Mouse (Mus musculus) limb, embryonic 13.5 days (tissue): ENCODE measurements around the gene Lrrfip1. TPM values are rescaled to one million over a fixed set of nuclear protein-coding genes. Genes with fewer than 3 reads are reported as not detected.

Experiments used
- ATAC-seq: fragments of 200-750 bp; cut with Nextera tagmentation; 2 replicates; pipeline ENCODE4 v1.8.0; 2017; ENCODE audit warnings: low read depth, moderate number of reproducible peaks, moderate TSS enrichment; ENCODE audit not compliant: low FRiP score
- H3K27ac ChIP-seq: fragments of 300-500 bp; sonication (generic); 2 replicates; pipeline ENCODE4 v1.5.1; 2015; ENCODE audit warnings: inconsistent platforms, mild to moderate bottlenecking, moderate library complexity
- H3K27me3 ChIP-seq: fragments of 300-500 bp; sonication (generic); 2 replicates; pipeline ENCODE4 v1.6.1; 2015; ENCODE audit warnings: mild to moderate bottlenecking, inconsistent platforms
- H3K36me3 ChIP-seq: fragments of 300-500 bp; sonication (generic); 2 replicates; pipeline ENCODE4 v1.6.1; 2015; ENCODE audit warnings: inconsistent platforms, mild to moderate bottlenecking, moderate library complexity
- H3K4me1 ChIP-seq: fragments of 300-500 bp; sonication (generic); 2 replicates; pipeline ENCODE4 v1.6.1; 2015; ENCODE audit warnings: inconsistent platforms
- H3K4me2 ChIP-seq: fragments of 300-500 bp; sonication (generic); replicated peaks from 2 replicates; pipeline ENCODE4 v1.6.1; 2015; ENCODE audit warnings: inconsistent platforms, mild to moderate bottlenecking, moderate library complexity
- H3K4me3 ChIP-seq: fragments of 300-500 bp; sonication (generic); 2 replicates; pipeline ENCODE4 v1.5.1; 2015; ENCODE audit warnings: moderate library complexity, mild to moderate bottlenecking, inconsistent platforms
- H3K9ac ChIP-seq: fragments of 300-500 bp; sonication (generic); 2 replicates; pipeline ENCODE4 v1.6.1; 2015; ENCODE audit warnings: mild to moderate bottlenecking, inconsistent platforms
- H3K9me3 ChIP-seq: fragments of 300-500 bp; sonication (generic); 2 replicates; pipeline ENCODE4 v1.6.1; 2016; ENCODE audit warnings: inconsistent platforms
- WGBS: fragments of 180-500 bp; shearing (Covaris S2); methylation state at CpG from one replicate; pipeline ENCODE4 v1.1.7; 2015; 5-methylcytosine and 5-hydroxymethylcytosine counted together
- polyA plus RNA-seq: library from polyadenylated mRNA; unstranded; fragments of >200 nt; fragmentation: Nextera tagmentation; extraction: Ambion mirVana; gene quantifications from 2 replicates; pipeline ENCODE4 v1.2.1, GENCODE M21; 2015

Gene Lrrfip1
- polyA plus RNA-seq, 1 experiment from 2014 or later: 35.7 TPM

GRCm38 (mm10) chr1:91011336-91011735, 12.8 kb downstream of the Lrrfip1 start:
- no peak overlapping the region for H3K27ac ChIP-seq
- H3K4me3 ChIP-seq: no peak overlapping the region
- ATAC-seq: no peak
- H3K9ac ChIP-seq: no peak overlapping the region
- no peak overlapping the region for H3K4me2 ChIP-seq
- H3K4me1 ChIP-seq: peaks cover 29% of the 10 kb centered on the region
- no peaks in the 10 kb centered on the region for H3K9me3 ChIP-seq
- 88% methylated on average over 3 of the region's 3 CpGs for WGBS
- H3K36me3 ChIP-seq: no peaks in the 10 kb centered on the region
- H3K27me3 ChIP-seq: no peaks in the 10 kb centered on the region

GRCm38 (mm10) chr1:91013803-91014202, 15.3 kb downstream of the Lrrfip1 start:
- Histone ChIP-seq H3K4me3 (no peak overlapping the region), H3K4me2 (no peak overlapping the region), H3K9me3 (no peaks in the 10 kb centered on the region), H3K9ac (no peak overlapping the region), H3K4me1 (peaks cover 40% of the 10 kb centered on the region), H3K36me3 (no peaks in the 10 kb centered on the region), H3K27me3 (no peaks in the 10 kb centered on the region), H3K27ac (no peak overlapping the region)
- WGBS: 75% methylated on average over 3 of the region's 3 CpGs
- no peak for ATAC-seq

- peak overlapping the region; percentile 28; the same call in 1 of the 2 replicates for H3K27ac ChIP-seq
- H3K27me3 ChIP-seq: no peaks in the 10 kb centered on the region
- ATAC-seq: peak; percentile 36; the same call in 1 of the 2 replicates
- no peak overlapping the region for H3K9ac ChIP-seq
- H3K36me3 ChIP-seq: peaks cover 2% of the 10 kb centered on the region
- no peaks in the 10 kb centered on the region for H3K9me3 ChIP-seq
- peaks cover 40% of the 10 kb centered on the region for H3K4me1 ChIP-seq
- 53% methylated on average over 7 of the region's 7 CpGs for WGBS
- no peak overlapping the region for H3K4me3 ChIP-seq
- H3K4me2 ChIP-seq: no peak overlapping the region
Observed at GRCm38 (mm10) chr1:91015571-91015970, 17.0 kb downstream of the Lrrfip1 start.

GRCm38 (mm10) chr1:91017111-91017758, 18.7 kb downstream of the Lrrfip1 start:
- 6% methylated on average over 20 of the region's 20 CpGs for WGBS
- no peak for ATAC-seq

GRCm38 (mm10) chr1:91019346-91019745, 20.8 kb downstream of the Lrrfip1 start:
- H3K9ac ChIP-seq: no peak overlapping the region
- H3K36me3 ChIP-seq: peaks cover 5% of the 10 kb centered on the region
- H3K9me3 ChIP-seq: no peaks in the 10 kb centered on the region
- ATAC-seq: no peak
- H3K27me3 ChIP-seq: no peaks in the 10 kb centered on the region
- no peak overlapping the region for H3K27ac ChIP-seq
- peaks cover 23% of the 10 kb centered on the region for H3K4me1 ChIP-seq
- no peak overlapping the region for H3K4me3 ChIP-seq
- 93% methylated on average over 2 of the region's 2 CpGs for WGBS
- H3K4me2 ChIP-seq: no peak overlapping the region

More at GRCm38 (mm10) chr1:91017111-91017758, 18.7 kb downstream of the Lrrfip1 start:
- H3K9ac ChIP-seq: peak overlapping the region; percentile 8
- peaks cover 34% of the 10 kb centered on the region for H3K4me1 ChIP-seq
- no peaks in the 10 kb centered on the region for H3K9me3 ChIP-seq
- no peak overlapping the region; the same call in 1 of the 2 replicates for H3K4me3 ChIP-seq
- H3K27me3 ChIP-seq: no peaks in the 10 kb centered on the region
- H3K4me2 ChIP-seq: peak overlapping the region; percentile 46
- H3K27ac ChIP-seq: no peak overlapping the region
- peaks cover 5% of the 10 kb centered on the region for H3K36me3 ChIP-seq

GRCm38 (mm10) chr1:91021304-91021703, 22.8 kb downstream of the Lrrfip1 start:
- Histone ChIP-seq H3K9me3 (peaks cover 6% of the 10 kb centered on the region), H3K4me2 (no peak overlapping the region), H3K9ac (no peak overlapping the region), H3K4me1 (peaks cover 15% of the 10 kb centered on the region), H3K27ac (no peak overlapping the region), H3K4me3 (no peak overlapping the region), H3K27me3 (no peaks in the 10 kb centered on the region), H3K36me3 (peaks cover 8% of the 10 kb centered on the region)
- no peak for ATAC-seq
- WGBS: 67% methylated on average over 3 of the region's 3 CpGs

- Histone ChIP-seq H3K4me3 (no peak overlapping the region), H3K4me2 (no peak overlapping the region), H3K9ac (no peak overlapping the region), H3K27me3 (no peaks in the 10 kb centered on the region), H3K27ac (no peak overlapping the region), H3K36me3 (peaks cover 8% of the 10 kb centered on the region), H3K9me3 (peaks cover 13% of the 10 kb centered on the region), H3K4me1 (peaks cover 9% of the 10 kb centered on the region)
- 70% methylated on average over 11 of the region's 11 CpGs for WGBS
- ATAC-seq: no peak; the same call in 1 of the 2 replicates
Observed at GRCm38 (mm10) chr1:91022157-91022895, 23.8 kb downstream of the Lrrfip1 start.

GRCm38 (mm10) chr1:91023230-91023629, 24.7 kb downstream of the Lrrfip1 start:
- WGBS: 74% methylated on average over 5 of the region's 5 CpGs
- Histone ChIP-seq H3K27ac (no peak overlapping the region), H3K9me3 (peaks cover 13% of the 10 kb centered on the region)

GRCm38 (mm10) chr1:91023960-91024359, 25.4 kb downstream of the Lrrfip1 start:
- 84% methylated on average over 9 of the region's 9 CpGs for WGBS
- Histone ChIP-seq H3K9me3 (peaks cover 13% of the 10 kb centered on the region), H3K4me1 (peaks cover 5% of the 10 kb centered on the region; the same call in 1 of the 2 replicates), H3K9ac (no peak overlapping the region), H3K27me3 (no peaks in the 10 kb centered on the region), H3K27ac (no peak overlapping the region), H3K4me3 (no peak overlapping the region), H3K4me2 (no peak overlapping the region), H3K36me3 (peaks cover 8% of the 10 kb centered on the region)
- no peak for ATAC-seq

More at GRCm38 (mm10) chr1:91023230-91023629, 24.7 kb downstream of the Lrrfip1 start:
- ATAC-seq: no peak
- Histone ChIP-seq H3K9ac (no peak overlapping the region), H3K4me3 (no peak overlapping the region), H3K4me2 (no peak overlapping the region), H3K4me1 (peaks cover 5% of the 10 kb centered on the region; the same call in 1 of the 2 replicates), H3K36me3 (peaks cover 8% of the 10 kb centered on the region), H3K27me3 (no peaks in the 10 kb centered on the region)

GRCm38 (mm10) chr1:91024464-91024863, 25.9 kb downstream of the Lrrfip1 start:
- H3K4me1 ChIP-seq: peaks cover 5% of the 10 kb centered on the region; the same call in 1 of the 2 replicates
- H3K4me2 ChIP-seq: no peak overlapping the region
- H3K27me3 ChIP-seq: no peaks in the 10 kb centered on the region
- no peak overlapping the region for H3K9ac ChIP-seq
- no peak for ATAC-seq
- WGBS: 81% methylated on average over 3 of the region's 3 CpGs
- H3K9me3 ChIP-seq: peaks cover 13% of the 10 kb centered on the region
- peaks cover 8% of the 10 kb centered on the region for H3K36me3 ChIP-seq
- H3K4me3 ChIP-seq: no peak overlapping the region
- H3K27ac ChIP-seq: no peak overlapping the region

- peaks cover 13% of the 10 kb centered on the region for H3K9me3 ChIP-seq
- H3K4me3 ChIP-seq: no peak overlapping the region
- no peak for ATAC-seq
- no peaks in the 10 kb centered on the region for H3K27me3 ChIP-seq
- H3K4me1 ChIP-seq: peaks cover 5% of the 10 kb centered on the region; the same call in 1 of the 2 replicates
- no peak overlapping the region for H3K9ac ChIP-seq
- WGBS: 97% methylated on average over 2 of the region's 2 CpGs
- H3K4me2 ChIP-seq: no peak overlapping the region
- H3K27ac ChIP-seq: no peak overlapping the region
- peaks cover 3% of the 10 kb centered on the region; the same call in 1 of the 2 replicates for H3K36me3 ChIP-seq
Observed at GRCm38 (mm10) chr1:91026945-91027344, 28.4 kb downstream of the Lrrfip1 start.

GRCm38 (mm10) chr1:91030383-91030782, 31.8 kb downstream of the Lrrfip1 start:
- Histone ChIP-seq H3K4me2 (no peak overlapping the region), H3K4me1 (no peaks in the 10 kb centered on the region), H3K9me3 (peaks cover 8% of the 10 kb centered on the region; the same call in 1 of the 2 replicates), H3K9ac (no peak overlapping the region), H3K36me3 (peaks cover 3% of the 10 kb centered on the region; the same call in 1 of the 2 replicates), H3K27me3 (no peaks in the 10 kb centered on the region), H3K27ac (no peak overlapping the region), H3K4me3 (no peak overlapping the region)
- ATAC-seq: no peak
- 72% methylated on average over 1 of the region's 1 CpGs for WGBS
